In the genomic region with DNA sequence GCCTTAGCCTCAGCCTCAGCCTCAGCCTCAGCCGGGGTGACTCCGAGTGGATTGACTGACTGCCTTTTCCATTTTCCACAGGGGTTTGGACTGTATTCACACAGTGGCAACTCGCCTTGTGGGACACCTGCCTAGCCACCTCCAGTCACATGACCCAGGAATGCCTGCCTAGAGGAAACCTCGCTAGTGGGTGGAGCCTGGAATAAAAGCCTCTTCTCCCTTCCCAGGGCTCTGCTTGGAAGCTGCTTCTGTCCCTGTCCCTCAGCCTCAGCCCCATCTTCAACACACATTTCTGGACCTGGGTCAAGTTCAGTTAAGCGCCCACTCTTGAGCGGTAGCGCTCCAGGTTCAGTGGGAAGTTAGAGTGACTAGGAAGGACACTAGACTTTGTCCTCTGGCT, we compare ENCODE assay signal across 17 mouse cellular contexts.
"Had no signal": no experiment of that assay in that cellular context is flagged by ENCODE, and none has a peak within 500 bp of the region (broad histone marks: within the 10 kb centered on the region; RNA-seq: fewer than 3 reads in every experiment).

No protein-coding gene starts in this region.

- H3K27me3 ChIP-seq: midbrain, embryonic 15.5 days; neural tube, embryonic 12.5 days; stomach, embryonic 15.5 days had no signal

- H3K4me1 ChIP-seq: lung, embryonic 15.5 days; megakaryocyte, embryonic 14.5 days had no signal

- DNase-seq: liver, postnatal 0 days; lung, adult 2 months; lung, postnatal 14 days; lung, postnatal 36 days; right cerebral cortex, postnatal 14 days; thymus, adult 2 months; thymus, postnatal 25 days; thymus, postnatal 4 days had no signal

- H3K27ac ChIP-seq: lung, embryonic 15.5 days; macrophage; midbrain, embryonic 13.5 days; midbrain, embryonic 15.5 days; neural tube, embryonic 12.5 days; stomach, embryonic 15.5 days; stomach, postnatal 0 days had no signal

- H3K9ac ChIP-seq: liver, postnatal 0 days; lung, embryonic 15.5 days; midbrain, embryonic 13.5 days; midbrain, embryonic 15.5 days; neural tube, embryonic 12.5 days; stomach, embryonic 15.5 days had no signal

- H3K9me3 ChIP-seq: lung, embryonic 15.5 days; megakaryocyte, embryonic 14.5 days; midbrain, embryonic 13.5 days; midbrain, embryonic 15.5 days; neural tube, embryonic 12.5 days; stomach, embryonic 15.5 days had no signal

- H3K36me3 ChIP-seq: lung, embryonic 15.5 days; midbrain, embryonic 13.5 days; midbrain, embryonic 15.5 days; neural tube, embryonic 12.5 days; stomach, embryonic 15.5 days had no signal

- H3K4me3 ChIP-seq: lung, embryonic 15.5 days; megakaryocyte, embryonic 14.5 days; midbrain, embryonic 13.5 days; midbrain, embryonic 15.5 days; neural tube, embryonic 12.5 days; stomach, embryonic 15.5 days had no signal

- H3K4me2 ChIP-seq: lung, embryonic 15.5 days; midbrain, embryonic 13.5 days; midbrain, embryonic 15.5 days; neural tube, embryonic 12.5 days; stomach, embryonic 15.5 days had no signal

- ATAC-seq: liver, postnatal 0 days; lung, postnatal 0 days; midbrain, embryonic 13.5 days; midbrain, embryonic 15.5 days had no signal
